Mouse (Mus musculus): ENCODE results near the gene Dcst1. TPM values are rescaled to one million over a fixed set of nuclear protein-coding genes. Genes with fewer than 3 reads are reported as not detected.

Gene Dcst1
- total and polyA plus RNA-seq, 2 experiments from 2014 or later: 0.29 to 0.50 TPM

- Histone ChIP-seq H3K4me1 (ENCODE audit: control insufficient read depth, insufficient read depth) (peaks cover 27% of the 10 kb centered on the region; the same call in 1 of the 2 replicates), H3K4me2 (ENCODE audit: low read depth, low read length) (peak overlapping the region; percentile 63), H3K27me3 (ENCODE audit: control insufficient read depth, insufficient read depth, low read length) (peaks cover 37% of the 10 kb centered on the region), H3K9ac (replicated peaks; ENCODE audit: low read depth, low read length) (no peak overlapping the region), H3K36me3 (replicated peaks; ENCODE audit: control insufficient read depth, insufficient read depth, low read length) (no peaks in the 10 kb centered on the region), H3K9me3 (replicated peaks; ENCODE audit: control insufficient read depth, low read length) (no peaks in the 10 kb centered on the region), H3K27ac (ENCODE audit: low read depth) (no peak overlapping the region), H3K4me3 (ENCODE audit: low read depth, low read length) (no peak overlapping the region)
- DNase-seq (ENCODE audit: low spot score): no peak
- WGBS: 48% methylated on average over 2 of the region's 2 CpGs
- TF ChIP-seq EP300 (IDR thresholded peaks at IDR 0.05; ENCODE audit: low read depth): no peak
- TF ChIP-seq CTCF (IDR thresholded peaks at IDR 0.05; ENCODE audit: low read depth): no peak
- no peak for ATAC-seq (ENCODE audit: insufficient read depth, low read depth)
Observed at GRCm38 (mm10) chr3:89314791-89315190, 50.3 kb downstream of the Dcst1 start.

- no peak overlapping the region for H3K4me2 ChIP-seq (ENCODE audit: low read depth, low read length)
- TF ChIP-seq CTCF (IDR thresholded peaks at IDR 0.05; ENCODE audit: low read depth) (no peak), EP300 (IDR thresholded peaks at IDR 0.05; ENCODE audit: low read depth) (no peak)
- H3K36me3 ChIP-seq (replicated peaks; ENCODE audit: control insufficient read depth, insufficient read depth, low read length): no peaks in the 10 kb centered on the region
- 53% methylated on average over 4 of the region's 5 CpGs for WGBS
- DNase-seq (ENCODE audit: low spot score) (no peak), ATAC-seq (ENCODE audit: insufficient read depth, low read depth) (no peak)
- no peak overlapping the region for H3K9ac ChIP-seq (replicated peaks; ENCODE audit: low read depth, low read length)
- no peak overlapping the region for H3K4me3 ChIP-seq (ENCODE audit: low read depth, low read length)
- H3K27me3 ChIP-seq (ENCODE audit: control insufficient read depth, insufficient read depth, low read length): peaks cover 33% of the 10 kb centered on the region
- no peak overlapping the region for H3K27ac ChIP-seq (ENCODE audit: low read depth)
- peaks cover 23% of the 10 kb centered on the region; the same call in 1 of the 2 replicates for H3K4me1 ChIP-seq (ENCODE audit: control insufficient read depth, insufficient read depth)
- H3K9me3 ChIP-seq (replicated peaks; ENCODE audit: control insufficient read depth, low read length): no peaks in the 10 kb centered on the region
Observed at GRCm38 (mm10) chr3:89314340-89314739, 50.7 kb downstream of the Dcst1 start.

GRCm38 (mm10) chr3:89308089-89308488 is 57.0 kb downstream of the Dcst1 start:
- H3K9ac ChIP-seq (replicated peaks; ENCODE audit: low read depth, low read length): no peak overlapping the region
- ATAC-seq (ENCODE audit: insufficient read depth, low read depth) (peak; percentile 77), DNase-seq (ENCODE audit: low spot score) (peak; percentile 68)
- 2% methylated on average over 9 of the region's 9 CpGs for WGBS
- H3K4me3 ChIP-seq (ENCODE audit: low read depth, low read length): no peak overlapping the region
- H3K36me3 ChIP-seq (replicated peaks; ENCODE audit: control insufficient read depth, insufficient read depth, low read length): no peaks in the 10 kb centered on the region
- no peaks in the 10 kb centered on the region for H3K9me3 ChIP-seq (replicated peaks; ENCODE audit: control insufficient read depth, low read length)
- H3K27me3 ChIP-seq (ENCODE audit: control insufficient read depth, insufficient read depth, low read length): no peaks in the 10 kb centered on the region
- H3K27ac ChIP-seq (ENCODE audit: low read depth): no peak overlapping the region
- TF ChIP-seq CTCF (IDR thresholded peaks at IDR 0.05; ENCODE audit: low read depth) (peak; percentile 93), EP300 (IDR thresholded peaks at IDR 0.05; ENCODE audit: low read depth) (no peak)
- no peak overlapping the region for H3K4me2 ChIP-seq (ENCODE audit: low read depth, low read length)
- H3K4me1 ChIP-seq (ENCODE audit: control insufficient read depth, insufficient read depth): no peaks in the 10 kb centered on the region

- H3K9ac ChIP-seq (replicated peaks; ENCODE audit: low read depth, low read length): no peak overlapping the region
- no peaks in the 10 kb centered on the region for H3K9me3 ChIP-seq (replicated peaks; ENCODE audit: control insufficient read depth, low read length)
- no peak for ATAC-seq (ENCODE audit: insufficient read depth, low read depth)
- TF ChIP-seq CTCF (IDR thresholded peaks at IDR 0.05; ENCODE audit: low read depth) (no peak), EP300 (IDR thresholded peaks at IDR 0.05; ENCODE audit: low read depth) (no peak)
- DNase-seq (ENCODE audit: low spot score): no peak
- no peaks in the 10 kb centered on the region for H3K27me3 ChIP-seq (ENCODE audit: control insufficient read depth, insufficient read depth, low read length)
- no peaks in the 10 kb centered on the region for H3K4me1 ChIP-seq (ENCODE audit: control insufficient read depth, insufficient read depth)
- no peak overlapping the region for H3K4me2 ChIP-seq (ENCODE audit: low read depth, low read length)
- no peaks in the 10 kb centered on the region for H3K36me3 ChIP-seq (replicated peaks; ENCODE audit: control insufficient read depth, insufficient read depth, low read length)
- H3K4me3 ChIP-seq (ENCODE audit: low read depth, low read length): no peak overlapping the region
- 79% methylated on average over 8 of the region's 8 CpGs for WGBS
- no peak overlapping the region for H3K27ac ChIP-seq (ENCODE audit: low read depth)
Observed at GRCm38 (mm10) chr3:89305551-89306325, 59.3 kb downstream of the Dcst1 start.

- H3K4me3 ChIP-seq (ENCODE audit: low read depth, low read length): no peak overlapping the region
- H3K9me3 ChIP-seq (replicated peaks; ENCODE audit: control insufficient read depth, low read length): no peaks in the 10 kb centered on the region
- H3K27ac ChIP-seq (ENCODE audit: low read depth): no peak overlapping the region
- WGBS: 68% methylated on average over 4 of the region's 4 CpGs
- no peak for DNase-seq (ENCODE audit: low spot score)
- TF ChIP-seq EP300 (IDR thresholded peaks at IDR 0.05; ENCODE audit: low read depth): no peak
- no peak for TF ChIP-seq CTCF (IDR thresholded peaks at IDR 0.05; ENCODE audit: low read depth)
- no peaks in the 10 kb centered on the region for H3K36me3 ChIP-seq (replicated peaks; ENCODE audit: control insufficient read depth, insufficient read depth, low read length)
- no peaks in the 10 kb centered on the region for H3K4me1 ChIP-seq (ENCODE audit: control insufficient read depth, insufficient read depth)
- no peaks in the 10 kb centered on the region for H3K27me3 ChIP-seq (ENCODE audit: control insufficient read depth, insufficient read depth, low read length)
- no peak overlapping the region for H3K9ac ChIP-seq (replicated peaks; ENCODE audit: low read depth, low read length)
- no peak for ATAC-seq (ENCODE audit: insufficient read depth, low read depth)
- H3K4me2 ChIP-seq (ENCODE audit: low read depth, low read length): no peak overlapping the region
Observed at GRCm38 (mm10) chr3:89305105-89305504, 59.9 kb downstream of the Dcst1 start.

All from heart, postnatal 0 days (tissue).